15 mouse cellular contexts compared by ENCODE assay signal in the genomic region with DNA sequence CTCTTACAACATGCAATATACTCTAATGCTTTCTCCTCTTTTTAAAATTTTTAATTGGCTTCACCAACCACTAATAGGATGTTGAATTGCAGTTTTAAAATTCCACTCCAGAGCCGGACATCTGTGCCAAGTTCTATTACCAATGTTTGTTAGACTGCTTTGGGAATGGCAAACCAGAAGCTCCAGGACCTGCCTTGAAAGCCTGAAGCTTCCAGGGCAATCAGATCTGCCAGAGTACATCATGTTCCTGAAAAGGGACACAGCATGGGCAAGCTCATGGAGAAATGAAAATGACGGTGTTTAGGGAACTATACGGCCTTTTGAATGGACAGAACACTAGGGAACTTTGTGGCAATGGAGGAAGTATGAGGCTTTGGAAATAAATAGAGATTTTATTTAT.
"Had no signal": no experiment of that assay in that cellular context is flagged by ENCODE, and none has a peak within 500 bp of the region (broad histone marks: within the 10 kb centered on the region; RNA-seq: fewer than 3 reads in every experiment).

No protein-coding gene starts in this region.

- ATAC-seq: midbrain, embryonic 15.5 days had no signal

- DNase-seq: kidney, adult 18-20 months; kidney, adult 9 months; kidney, postnatal 14 days; kidney, postnatal 4 days; layer of hippocampus, postnatal 36 days; liver, embryonic 13.5 days; lung, adult 2 months; retina, postnatal 1 day; right cerebral cortex, postnatal 25 days; thymus, postnatal 25 days had no signal

- H3K9me3 ChIP-seq: liver, embryonic 13.5 days; midbrain, embryonic 12.5 days; midbrain, embryonic 15.5 days; neural tube, embryonic 12.5 days had no signal

- H3K27ac ChIP-seq: left cerebral cortex, adult 2 months; liver, embryonic 13.5 days; macrophage; midbrain, embryonic 12.5 days; midbrain, embryonic 15.5 days; neural tube, embryonic 12.5 days had no signal

- H3K4me3 ChIP-seq: left cerebral cortex, adult 2 months; liver, embryonic 13.5 days; midbrain, embryonic 12.5 days; midbrain, embryonic 15.5 days; neural tube, embryonic 12.5 days had no signal

- H3K4me2 ChIP-seq: liver, embryonic 13.5 days; midbrain, embryonic 12.5 days; midbrain, embryonic 15.5 days; neural tube, embryonic 12.5 days had no signal

- H3K9ac ChIP-seq: liver, embryonic 13.5 days; midbrain, embryonic 12.5 days; midbrain, embryonic 15.5 days; neural tube, embryonic 12.5 days had no signal

- H3K4me1 ChIP-seq: liver, embryonic 13.5 days had no signal

- H3K27me3 ChIP-seq: liver, embryonic 13.5 days; midbrain, embryonic 12.5 days; midbrain, embryonic 15.5 days; neural tube, embryonic 12.5 days had no signal

- H3K36me3 ChIP-seq: liver, embryonic 13.5 days; midbrain, embryonic 12.5 days; midbrain, embryonic 15.5 days; neural tube, embryonic 12.5 days had no signal
